Mouse (Mus musculus): ENCODE results near the gene Bicdl1. TPM values are rescaled to one million over a fixed set of nuclear protein-coding genes. Genes with fewer than 3 reads are reported as not detected.
"Not testable (repeated sequence)": the region's sequence is repeated elsewhere in the genome, so short reads cannot be mapped to it uniquely, and the experiment has no call there.

The Bicdl1 gene
- polyA plus RNA-seq (2012; ENCODE audit: insufficient read depth, insufficient read length, missing spikeins), result 3.1 and 6.1 TPM in 2 replicates

GRCm38 (mm10) chr5:115731001-115731731 lies at the start of gene Bicdl1:
Gene Bicdl1 (minus strand): TSS chr5:115731621.
- Histone ChIP-seq H3K4me3 (ENCODE audit: insufficient read depth, low read depth, low read length) (peak within 1 kb of the TSS; percentile 57), H3K27ac (replicated peaks; ENCODE audit: low read depth, low read length) (no peak within 1 kb of the TSS), H3K4me1 (ENCODE audit: control insufficient read depth, insufficient read depth, insufficient read length, low read length) (no peaks in the 10 kb centered on the region)

GRCm38 (mm10) chr5:115776911-115777310 lies 45.5 kb upstream of the Bicdl1 start:
- no peak overlapping the region for H3K4me3 ChIP-seq (ENCODE audit: insufficient read depth, low read depth, low read length)
- H3K27ac ChIP-seq (replicated peaks; ENCODE audit: low read depth, low read length), result no peak overlapping the region
- no peaks in the 10 kb centered on the region for H3K4me1 ChIP-seq (ENCODE audit: control insufficient read depth, insufficient read depth, insufficient read length, low read length)

- no peak overlapping the region for H3K27ac ChIP-seq (replicated peaks; ENCODE audit: low read depth, low read length)
Measured at GRCm38 (mm10) chr5:115775350-115775749, 43.9 kb upstream of the Bicdl1 start.

GRCm38 (mm10) chr5:115770048-115770447 lies 38.6 kb upstream of the Bicdl1 start:
- no peak overlapping the region for H3K27ac ChIP-seq (replicated peaks; ENCODE audit: low read depth, low read length)
- H3K4me1 ChIP-seq (ENCODE audit: control insufficient read depth, insufficient read depth, insufficient read length, low read length), result no peaks in the 10 kb centered on the region
- no peak overlapping the region for H3K4me3 ChIP-seq (ENCODE audit: insufficient read depth, low read depth, low read length)

More at GRCm38 (mm10) chr5:115775350-115775749, 43.9 kb upstream of the Bicdl1 start:
- no peak overlapping the region for H3K4me3 ChIP-seq (ENCODE audit: insufficient read depth, low read depth, low read length)
- no peaks in the 10 kb centered on the region for H3K4me1 ChIP-seq (ENCODE audit: control insufficient read depth, insufficient read depth, insufficient read length, low read length)

GRCm38 (mm10) chr5:115769116-115769515 lies 37.7 kb upstream of the Bicdl1 start:
- no peaks in the 10 kb centered on the region for H3K4me1 ChIP-seq (ENCODE audit: control insufficient read depth, insufficient read depth, insufficient read length, low read length)
- no peak overlapping the region for H3K4me3 ChIP-seq (ENCODE audit: insufficient read depth, low read depth, low read length)
- no peak overlapping the region for H3K27ac ChIP-seq (replicated peaks; ENCODE audit: low read depth, low read length)

- Histone ChIP-seq H3K4me1 (ENCODE audit: control insufficient read depth, insufficient read depth, insufficient read length, low read length) (no peaks in the 10 kb centered on the region), H3K4me3 (ENCODE audit: insufficient read depth, low read depth, low read length) (no peak overlapping the region), H3K27ac (replicated peaks; ENCODE audit: low read depth, low read length) (no peak overlapping the region)
Measured at GRCm38 (mm10) chr5:115766821-115767220, 35.4 kb upstream of the Bicdl1 start.

GRCm38 (mm10) chr5:115763981-115764380 lies 32.6 kb upstream of the Bicdl1 start:
- Histone ChIP-seq H3K4me1 (ENCODE audit: control insufficient read depth, insufficient read depth, insufficient read length, low read length) (no peaks in the 10 kb centered on the region), H3K27ac (replicated peaks; ENCODE audit: low read depth, low read length) (no peak overlapping the region), H3K4me3 (ENCODE audit: insufficient read depth, low read depth, low read length) (no peak overlapping the region)

- H3K4me3 ChIP-seq (ENCODE audit: insufficient read depth, low read depth, low read length), result no peak overlapping the region
- H3K27ac ChIP-seq (replicated peaks; ENCODE audit: low read depth, low read length), result no peak overlapping the region
- H3K4me1 ChIP-seq (ENCODE audit: control insufficient read depth, insufficient read depth, insufficient read length, low read length), result no peaks in the 10 kb centered on the region
Measured at GRCm38 (mm10) chr5:115760903-115761302, 29.5 kb upstream of the Bicdl1 start.

- Histone ChIP-seq H3K4me3 (ENCODE audit: insufficient read depth, low read depth, low read length) (no peak overlapping the region), H3K27ac (replicated peaks; ENCODE audit: low read depth, low read length) (no peak overlapping the region), H3K4me1 (ENCODE audit: control insufficient read depth, insufficient read depth, insufficient read length, low read length) (no peaks in the 10 kb centered on the region)
Measured at GRCm38 (mm10) chr5:115758431-115759180, 27.2 kb upstream of the Bicdl1 start.

GRCm38 (mm10) chr5:115757516-115757915 lies 26.1 kb upstream of the Bicdl1 start:
- Histone ChIP-seq H3K27ac (replicated peaks; ENCODE audit: low read depth, low read length) (no peak overlapping the region), H3K4me3 (ENCODE audit: insufficient read depth, low read depth, low read length) (no peak overlapping the region), H3K4me1 (ENCODE audit: control insufficient read depth, insufficient read depth, insufficient read length, low read length) (no peaks in the 10 kb centered on the region)

- H3K4me1 ChIP-seq (ENCODE audit: control insufficient read depth, insufficient read depth, insufficient read length, low read length), result no peaks in the 10 kb centered on the region
- H3K27ac ChIP-seq (replicated peaks; ENCODE audit: low read depth, low read length), result no peak overlapping the region
- no peak overlapping the region for H3K4me3 ChIP-seq (ENCODE audit: insufficient read depth, low read depth, low read length)
Measured at GRCm38 (mm10) chr5:115755501-115755900, 24.1 kb upstream of the Bicdl1 start.

- Histone ChIP-seq H3K27ac (replicated peaks; ENCODE audit: low read depth, low read length) (no peak overlapping the region), H3K4me1 (ENCODE audit: control insufficient read depth, insufficient read depth, insufficient read length, low read length) (no peaks in the 10 kb centered on the region), H3K4me3 (ENCODE audit: insufficient read depth, low read depth, low read length) (no peak overlapping the region)
Measured at GRCm38 (mm10) chr5:115754831-115755230, 23.4 kb upstream of the Bicdl1 start.

GRCm38 (mm10) chr5:115752883-115753282 lies 21.5 kb upstream of the Bicdl1 start:
- Histone ChIP-seq H3K27ac (replicated peaks; ENCODE audit: low read depth, low read length) (no peak overlapping the region), H3K4me1 (ENCODE audit: control insufficient read depth, insufficient read depth, insufficient read length, low read length) (no peaks in the 10 kb centered on the region), H3K4me3 (ENCODE audit: insufficient read depth, low read depth, low read length) (no peak overlapping the region)

- not testable (repeated sequence) for H3K4me3 ChIP-seq (ENCODE audit: insufficient read depth, low read depth, low read length); H3K4me1 ChIP-seq (ENCODE audit: control insufficient read depth, insufficient read depth, insufficient read length, low read length)
Measured at GRCm38 (mm10) chr5:115751916-115752315, 20.5 kb upstream of the Bicdl1 start.

GRCm38 (mm10) chr5:115748316-115748715 lies 16.9 kb upstream of the Bicdl1 start:
- H3K27ac ChIP-seq (replicated peaks; ENCODE audit: low read depth, low read length), result no peak overlapping the region

More at GRCm38 (mm10) chr5:115751916-115752315, 20.5 kb upstream of the Bicdl1 start:
- H3K27ac ChIP-seq (replicated peaks; ENCODE audit: low read depth, low read length), result not testable (repeated sequence)

More at GRCm38 (mm10) chr5:115748316-115748715, 16.9 kb upstream of the Bicdl1 start:
- Histone ChIP-seq H3K4me1 (ENCODE audit: control insufficient read depth, insufficient read depth, insufficient read length, low read length) (no peaks in the 10 kb centered on the region), H3K4me3 (ENCODE audit: insufficient read depth, low read depth, low read length) (no peak overlapping the region)

All from brown adipose tissue, adult 24 weeks (tissue).